ENCODE assay signal across 23 mouse cellular contexts in genomic region chr7:42749836-42750235, GRCm38 (mm10). TPM values are rescaled to one million over a fixed set of nuclear protein-coding genes. Genes with fewer than 3 reads are reported as not detected.
"Had no signal": no experiment of that assay in that cellular context is flagged by ENCODE, and none has a peak within 500 bp of the region (broad histone marks: within the 10 kb centered on the region; RNA-seq: fewer than 3 reads in every experiment).

No protein-coding gene starts in this region.

- ATAC-seq: liver, embryonic 12.5 days; midbrain, embryonic 16.5 days had no signal

- H3K9me3 ChIP-seq: limb, embryonic 10.5 days; liver, embryonic 15.5 days; lung, embryonic 15.5 days; neural tube, embryonic 13.5 days; stomach, embryonic 15.5 days had no signal

- H3K9ac ChIP-seq: limb, embryonic 13.5 days; liver, embryonic 12.5 days; liver, embryonic 15.5 days; lung, embryonic 15.5 days; midbrain, embryonic 12.5 days; neural tube, embryonic 13.5 days; stomach, embryonic 15.5 days had no signal

- H3K27me3 ChIP-seq: limb, embryonic 13.5 days; liver, embryonic 12.5 days; liver, embryonic 15.5 days; lung, embryonic 15.5 days; midbrain, embryonic 12.5 days; neural tube, embryonic 13.5 days; stomach, embryonic 15.5 days had no signal

- H3K4me1 ChIP-seq: limb, embryonic 10.5 days; limb, embryonic 13.5 days; liver, embryonic 12.5 days; liver, embryonic 15.5 days; lung, embryonic 15.5 days; midbrain, embryonic 12.5 days; neural tube, embryonic 13.5 days; stomach, embryonic 15.5 days had no signal

- H3K36me3 ChIP-seq: limb, embryonic 10.5 days; limb, embryonic 13.5 days; liver, embryonic 12.5 days; liver, embryonic 15.5 days; lung, embryonic 15.5 days; midbrain, embryonic 12.5 days; neural tube, embryonic 13.5 days; stomach, embryonic 15.5 days had no signal

- DNase-seq: kidney, adult 9 months; kidney, postnatal 14 days; kidney, postnatal 4 days; liver; lung, adult 18-20 months; lung, postnatal 10 days; lung, postnatal 36 days; retina, postnatal 1 day; right cerebral cortex, postnatal 25 days; spleen, adult 18-20 months; thymus, postnatal 25 days had no signal

- H3K27ac ChIP-seq: limb, embryonic 10.5 days; limb, embryonic 13.5 days; liver, embryonic 12.5 days; liver, embryonic 15.5 days; lung, embryonic 15.5 days; midbrain, embryonic 12.5 days; neural tube, embryonic 13.5 days; stomach, embryonic 15.5 days had no signal

- H3K4me2 ChIP-seq: limb, embryonic 13.5 days; liver, embryonic 12.5 days; liver, embryonic 15.5 days; lung, embryonic 15.5 days; midbrain, embryonic 12.5 days; neural tube, embryonic 13.5 days; stomach, embryonic 15.5 days had no signal

- H3K4me3 ChIP-seq: limb, embryonic 10.5 days; limb, embryonic 13.5 days; liver, embryonic 12.5 days; liver, embryonic 15.5 days; lung, embryonic 15.5 days; midbrain, embryonic 12.5 days; myocyte; neural tube, embryonic 13.5 days; stomach, embryonic 15.5 days had no signal

RNA-seq across cellular contexts. Expression of gene Gm17067, which starts 23.0 kb away (rescaled TPM):
- polyA plus RNA-seq: kidney, embryonic 16.5 days; limb, embryonic 10.5 days; limb, embryonic 13.5 days; liver, embryonic 15.5 days; lung, embryonic 15.5 days; midbrain, embryonic 12.5 days; midbrain, embryonic 16.5 days; neural tube, embryonic 13.5 days; stomach, embryonic 15.5 days; thymus, postnatal 0 days had no signal

RNA-seq across cellular contexts. Expression of gene Vmn2r62, which starts 43.5 kb away (rescaled TPM):
- polyA plus RNA-seq: kidney, embryonic 16.5 days; limb, embryonic 10.5 days; limb, embryonic 13.5 days; liver, embryonic 12.5 days; liver, embryonic 15.5 days; lung, embryonic 15.5 days; midbrain, embryonic 12.5 days; midbrain, embryonic 16.5 days; myocyte; neural tube, embryonic 13.5 days; stomach, embryonic 15.5 days; thymus, postnatal 0 days had no signal
